Mouse (Mus musculus) olfactory bulb, adult 2 months (tissue): ENCODE measurements at regions not wholly inside any gene's neighbourhood (a gene's known extent, or its start where the extent isn't known, plus 50 kb on each side); places are given as distances from the start of the nearest gene placed in this dataset.

Experiments
- CTCF ChIP-seq: fragments of 200-500 bp; IDR thresholded peaks from 2 replicates; pipeline ENCODE4 v1.5.1; 2012; ENCODE audit warnings: low read depth, mild to moderate bottlenecking, low read length, moderate library complexity; ENCODE audit not compliant: insufficient read depth
- POLR2A ChIP-seq: fragments of 200-500 bp; IDR thresholded peaks from 2 replicates; pipeline ENCODE4 v1.6.1; 2012; ENCODE audit warnings: mild to moderate bottlenecking, low read depth, low read length, moderate library complexity; ENCODE audit not compliant: insufficient read depth

- TF ChIP-seq POLR2A (no peak), CTCF (no peak)
These were observed 465.5 kb downstream of the Bnc2 start for GRCm38 (mm10) chr4:84209538-84209937.
